Mouse (Mus musculus) cerebellum, postnatal 36 days (tissue): Measurements from ENCODE around the gene Dusp2.
"Not testable (repeated sequence)": the region's sequence is repeated elsewhere in the genome, so short reads cannot be mapped to it uniquely, and the experiment has no call there.

Experiments used
- DNase-seq, 2 experiments: peaks; one replicate each; pipeline ENCODE4 v3.0.0; 2021 to 2022; ENCODE audit warnings: mixed read lengths in 2 of 2

Gene Dusp2

GRCm38 (mm10) chr2:127335767-127336496 lies at the start of gene Dusp2:
Gene Dusp2 (plus strand): TSS chr2:127336159.
- peak; percentile 56 to 65 for DNase-seq

GRCm38 (mm10) chr2:127292250-127292649 lies 43.7 kb upstream of the Dusp2 start:
- no peak for DNase-seq

DNA sequence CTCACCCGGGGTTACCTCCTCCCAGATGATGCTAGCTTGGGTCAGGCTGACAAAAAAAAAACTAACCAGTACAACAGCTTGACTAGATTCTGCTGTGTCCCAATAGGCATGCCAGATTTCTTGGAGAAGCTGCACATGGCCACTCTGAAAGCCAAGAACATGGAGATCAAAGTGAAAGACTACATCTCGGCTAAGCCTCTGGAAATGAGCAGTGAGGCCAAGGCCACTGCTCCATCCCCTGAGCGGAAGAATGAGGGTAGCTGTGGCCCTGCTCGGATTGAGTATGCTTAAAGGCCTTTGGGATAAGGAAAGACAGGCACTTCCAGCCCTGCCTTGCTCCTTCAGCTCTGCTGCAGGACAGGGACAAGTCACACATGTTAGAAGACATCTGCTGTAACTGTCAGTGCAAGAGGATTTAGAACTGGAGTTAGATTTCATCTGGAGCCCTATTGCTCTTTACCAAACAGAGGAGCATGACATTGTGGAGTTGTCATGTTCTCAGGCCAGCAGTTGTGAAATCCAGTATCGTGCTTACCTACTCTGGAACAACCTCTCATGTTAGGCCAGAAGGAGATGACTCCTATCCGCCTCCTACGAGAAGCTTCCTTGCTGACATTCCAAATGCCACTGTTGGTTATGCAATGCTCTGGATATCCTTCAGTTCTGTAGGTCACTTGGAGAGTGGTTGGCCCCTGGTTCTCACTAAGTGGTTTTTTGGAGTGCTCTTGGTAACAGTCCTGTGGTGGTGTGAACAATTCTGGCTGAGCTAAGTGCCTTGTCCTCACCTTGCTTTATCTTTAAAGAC lies 38.8 kb upstream of the Dusp2 start:
- DNase-seq: no peak

GRCm38 (mm10) chr2:127298056-127298455 lies 37.9 kb upstream of the Dusp2 start:
- no peak for DNase-seq

GRCm38 (mm10) chr2:127300701-127301100 lies 35.3 kb upstream of the Dusp2 start:
- no peak for DNase-seq

DNA sequence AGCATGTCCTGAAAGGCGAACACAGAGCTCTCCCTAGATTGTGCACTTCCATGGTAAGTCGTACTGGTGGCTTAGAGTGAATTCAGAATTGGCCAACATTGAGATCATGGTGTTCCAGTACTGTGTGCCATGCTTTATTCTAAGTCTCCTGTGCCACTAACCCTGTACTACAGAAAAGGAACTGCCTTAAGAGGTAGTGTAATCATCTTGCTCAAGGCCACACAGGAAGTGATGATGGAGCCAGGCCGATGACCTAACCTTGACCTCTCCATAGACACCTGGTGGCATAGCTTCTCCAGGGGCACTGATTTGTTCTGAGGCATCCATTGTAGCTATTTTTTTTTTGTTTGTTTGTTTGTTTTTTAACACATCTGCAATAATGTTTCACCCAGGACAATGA lies 34.1 kb upstream of the Dusp2 start:
- DNase-seq: no peak

DNA sequence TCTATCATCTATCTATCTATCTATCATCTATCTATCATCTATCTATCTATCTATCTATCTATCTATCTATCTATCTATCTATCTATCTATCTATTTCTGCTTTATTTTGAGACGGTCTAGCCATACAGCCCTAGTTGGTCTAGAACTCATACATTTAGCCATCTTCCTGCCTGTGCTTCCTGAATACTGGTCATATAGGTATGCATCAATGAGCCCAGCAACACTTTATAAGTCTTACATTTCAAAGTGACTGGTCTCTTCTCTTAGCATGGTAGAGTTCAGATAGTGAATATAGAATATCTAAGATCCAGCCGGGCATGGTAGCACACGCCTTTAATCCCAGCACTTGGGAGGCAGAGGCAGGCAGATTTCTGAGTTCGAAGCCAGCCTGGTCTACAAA lies 31.8 kb upstream of the Dusp2 start:
- not testable (repeated sequence) for DNase-seq

GRCm38 (mm10) chr2:127304609-127305210 lies 31.2 kb upstream of the Dusp2 start:
- DNase-seq: no peak

DNA sequence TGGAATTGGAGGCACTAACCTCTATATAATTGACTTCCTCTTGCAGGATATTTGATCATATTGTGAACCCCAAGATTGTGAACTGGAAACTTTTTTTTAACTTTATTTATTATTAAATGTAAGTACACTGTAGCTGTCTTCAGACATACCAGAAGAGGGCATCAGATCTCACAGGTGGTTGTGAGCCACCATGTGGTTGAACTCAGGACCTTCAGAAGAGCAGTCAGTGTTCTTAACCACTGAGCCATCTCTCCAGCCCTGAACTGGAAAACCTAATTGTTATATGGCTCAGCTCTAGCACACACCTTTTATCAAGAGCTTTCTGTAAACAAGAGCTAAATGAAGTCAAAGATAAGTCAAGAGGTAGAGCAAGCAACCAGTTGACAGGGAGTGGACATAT lies 29.8 kb upstream of the Dusp2 start:
- DNase-seq: no peak

- DNase-seq: no peak
Observed at GRCm38 (mm10) chr2:127307179-127307578, 28.8 kb upstream of the Dusp2 start.

- no peak for DNase-seq
Observed at GRCm38 (mm10) chr2:127308660-127309059, 27.3 kb upstream of the Dusp2 start.

- no peak for DNase-seq
Observed at GRCm38 (mm10) chr2:127310246-127310645, 25.7 kb upstream of the Dusp2 start.

DNA sequence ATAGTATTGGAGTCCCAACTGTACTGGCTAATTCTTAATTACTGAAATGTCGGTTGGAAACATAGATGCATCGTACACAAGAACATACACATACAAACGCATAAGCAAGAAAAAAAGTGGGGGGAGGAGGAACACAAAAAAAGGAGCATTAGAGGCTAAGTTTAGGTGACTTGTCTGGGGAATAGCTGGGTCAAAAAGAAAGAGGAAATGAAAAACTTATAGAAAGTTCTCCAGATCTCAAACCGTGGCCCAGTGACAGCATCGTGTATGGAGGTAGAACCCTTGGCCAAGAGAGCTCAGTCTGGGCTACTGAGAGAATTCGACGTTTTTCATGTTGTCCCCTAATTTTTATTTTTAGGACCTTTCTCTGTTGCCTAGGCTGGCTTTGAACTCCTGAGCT lies 25.3 kb upstream of the Dusp2 start:
- DNase-seq: no peak

GRCm38 (mm10) chr2:127311193-127311592 lies 24.8 kb upstream of the Dusp2 start:
- no peak for DNase-seq

- DNase-seq: no peak
Observed at GRCm38 (mm10) chr2:127312801-127313200, 23.2 kb upstream of the Dusp2 start.

DNA sequence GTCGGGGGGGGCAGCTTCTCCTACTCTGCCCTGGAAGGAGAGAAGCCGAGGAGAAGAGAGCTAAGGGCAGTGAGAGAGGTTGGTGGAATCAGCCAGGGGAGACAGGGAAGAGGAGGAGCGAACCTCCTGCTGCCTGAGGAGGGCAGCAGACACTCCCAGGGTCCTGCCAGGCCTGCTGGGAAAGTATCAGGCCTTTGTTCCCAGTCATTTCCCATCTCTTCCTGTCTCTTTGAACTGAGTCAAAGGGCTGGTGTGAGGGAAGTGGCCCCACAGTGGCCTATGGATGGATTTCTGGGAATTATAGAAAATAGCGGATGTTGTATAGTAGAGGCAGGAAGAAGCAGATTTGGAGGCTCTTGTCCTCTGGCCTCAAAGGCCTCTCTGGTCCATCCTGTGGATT lies 22.1 kb upstream of the Dusp2 start:
- DNase-seq: no peak

- no peak for DNase-seq
Observed at GRCm38 (mm10) chr2:127314467-127315154, 21.3 kb upstream of the Dusp2 start.

- DNase-seq: no peak
Observed at GRCm38 (mm10) chr2:127315155-127315470, 20.8 kb upstream of the Dusp2 start.

GRCm38 (mm10) chr2:127316431-127316830 lies 19.5 kb upstream of the Dusp2 start:
- DNase-seq: no peak

DNA sequence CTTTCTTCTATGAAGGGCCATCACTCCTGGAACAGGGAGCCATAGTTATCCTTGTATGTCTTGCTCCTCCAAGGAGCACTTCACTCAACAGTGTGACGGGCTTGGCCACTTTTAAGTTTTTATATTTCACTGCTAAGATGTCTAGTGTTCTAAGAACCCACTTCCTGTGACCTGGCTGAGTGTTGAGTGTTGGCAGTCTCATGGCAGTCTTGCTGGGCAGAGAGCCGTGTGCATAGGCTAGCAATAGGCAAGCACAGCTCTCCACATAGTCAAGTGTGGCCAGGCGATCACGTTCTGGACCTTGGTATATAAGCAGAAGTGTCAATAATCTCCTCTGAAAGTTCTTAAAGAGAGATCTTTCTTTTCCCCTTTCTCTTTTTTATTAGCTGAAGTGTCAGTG lies 17.8 kb upstream of the Dusp2 start:
- DNase-seq: no peak

DNA sequence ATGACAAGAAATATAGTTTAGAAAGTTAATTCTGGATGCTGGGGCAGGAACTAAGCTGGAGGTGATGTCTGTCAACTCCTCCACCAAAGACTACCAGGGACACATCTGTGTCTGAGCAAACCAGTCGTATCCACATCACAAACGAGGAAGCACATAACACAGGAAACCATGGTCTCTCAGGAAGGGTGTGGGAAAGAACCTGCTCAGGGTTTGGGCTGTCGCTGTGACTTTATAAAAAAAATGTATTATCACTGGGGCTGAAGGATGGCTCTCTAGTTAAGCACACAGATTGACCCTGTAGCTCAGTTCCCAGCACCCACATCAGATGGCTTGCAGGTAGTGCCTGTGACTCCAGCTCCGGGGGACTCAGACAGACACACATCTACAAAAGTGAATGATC lies 16.9 kb upstream of the Dusp2 start:
- no peak for DNase-seq

DNA sequence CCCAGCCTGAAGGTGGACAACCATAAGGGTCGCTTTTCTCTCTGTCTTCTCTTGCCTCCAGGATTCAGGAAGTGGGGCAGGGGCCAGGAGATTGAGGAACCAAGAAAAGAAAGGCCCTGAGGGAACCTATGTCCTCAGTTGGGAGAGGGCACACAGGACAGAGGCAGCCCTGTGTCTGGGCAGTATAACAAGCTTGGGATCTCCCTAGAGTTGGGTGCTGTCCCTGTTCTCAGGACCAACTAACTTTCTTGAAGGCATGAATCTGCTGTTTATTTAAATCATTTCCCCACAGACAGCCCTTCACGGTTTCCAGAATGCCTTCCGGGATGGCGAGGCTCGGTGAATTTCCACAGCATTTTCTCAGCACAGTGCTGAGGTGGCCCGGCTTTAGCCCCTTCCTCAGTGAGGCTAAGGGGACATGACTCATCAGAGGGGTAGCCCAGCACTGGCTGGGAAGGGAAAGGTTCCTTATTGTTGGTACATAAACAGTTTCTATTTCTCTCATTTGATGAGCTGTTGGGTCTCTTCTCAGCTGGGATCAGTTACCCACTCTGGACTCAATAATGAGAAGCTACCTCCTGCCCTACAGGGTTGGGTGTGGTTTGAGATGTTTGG lies 13.2 kb upstream of the Dusp2 start:
- no peak for DNase-seq

DNA sequence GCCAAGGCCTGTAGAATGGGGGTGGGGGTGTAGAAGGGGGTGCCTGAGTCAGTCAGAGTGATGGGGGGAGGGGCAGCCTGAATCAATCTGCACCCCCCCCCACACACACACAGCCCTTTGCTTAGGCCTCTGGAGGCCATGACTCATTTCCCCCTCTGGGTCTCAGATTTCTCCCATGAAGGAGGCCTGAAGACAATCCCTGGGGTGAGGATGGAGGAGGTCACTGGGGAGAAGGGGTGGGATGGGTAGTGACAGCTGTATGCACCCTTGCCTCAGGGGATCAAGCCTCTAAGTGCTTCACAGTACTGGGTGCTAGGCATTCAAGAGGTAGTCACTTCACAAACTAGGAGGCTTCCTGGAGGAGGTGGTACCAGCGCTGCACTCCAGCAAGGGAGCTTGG lies 12.3 kb upstream of the Dusp2 start:
- DNase-seq: no peak
